Mouse (Mus musculus) brain, adult 2 months (tissue): ENCODE measurements at regions not wholly inside any gene's neighbourhood (a gene's known extent, or its start where the extent isn't known, plus 50 kb on each side); places are given as distances from the start of the nearest gene placed in this dataset.

Experiments used
- DNase-seq: peaks from one replicate; pipeline ENCODE4 v3.0.0; 2011; ENCODE audit warnings: low read depth, low spot score

GRCm38 (mm10) chr1:88808508-88808907, 106.5 kb upstream of the Arl4c start:
- DNase-seq: peak; percentile 20

GRCm38 (mm10) chr1:88809756-88810155, 107.7 kb upstream of the Arl4c start:
- DNase-seq: no peak

GRCm38 (mm10) chr1:88813200-88813599, 111.2 kb upstream of the Arl4c start:
- DNase-seq: no peak

GRCm38 (mm10) chr1:88816376-88816945, 114.4 kb upstream of the Arl4c start:
- peak; percentile 43 for DNase-seq

GRCm38 (mm10) chr1:88825215-88825614, 123.2 kb upstream of the Arl4c start:
- DNase-seq: peak; percentile 49

- no peak for DNase-seq
These were observed 136.7 kb upstream of the Arl4c start for GRCm38 (mm10) chr1:88838661-88839274.

GRCm38 (mm10) chr1:88839407-88839976, 137.5 kb upstream of the Arl4c start:
- peak; percentile 66 for DNase-seq

- peak; percentile 92 for DNase-seq
These were observed 138.1 kb upstream of the Arl4c start for GRCm38 (mm10) chr1:88839977-88840628.

- DNase-seq: no peak
These were observed 139.1 kb upstream of the Arl4c start for GRCm38 (mm10) chr1:88840991-88841592.

- peak; percentile 88 for DNase-seq
These were observed 145.5 kb upstream of the Arl4c start for GRCm38 (mm10) chr1:88847333-88848091.

GRCm38 (mm10) chr1:88848246-88848645, 146.2 kb upstream of the Arl4c start:
- DNase-seq: no peak

- no peak for DNase-seq
These were observed 147.4 kb upstream of the Arl4c start for GRCm38 (mm10) chr1:88849421-88849820.

- DNase-seq: no peak
These were observed 149.9 kb upstream of the Arl4c start for GRCm38 (mm10) chr1:88851931-88852330.

- peak; percentile 33 for DNase-seq
These were observed 159.0 kb upstream of the Arl4c start for GRCm38 (mm10) chr1:88860871-88861589.

GRCm38 (mm10) chr1:88861590-88861935, 159.5 kb upstream of the Arl4c start:
- DNase-seq: no peak

GRCm38 (mm10) chr1:88865436-88865835, 163.4 kb upstream of the Arl4c start:
- no peak for DNase-seq

- DNase-seq: no peak
These were observed 164.6 kb upstream of the Arl4c start for GRCm38 (mm10) chr1:88866571-88866970.

- no peak for DNase-seq
These were observed 165.1 kb upstream of the Arl4c start for GRCm38 (mm10) chr1:88867138-88867537.

- DNase-seq: peak; percentile 42
These were observed 167.9 kb upstream of the Arl4c start for GRCm38 (mm10) chr1:88869885-88870284.

GRCm38 (mm10) chr1:88875356-88875755, 173.3 kb upstream of the Arl4c start:
- DNase-seq: no peak

GRCm38 (mm10) chr1:88877441-88877840, 175.4 kb upstream of the Arl4c start:
- no peak for DNase-seq
